Mouse (Mus musculus) hematopoietic stem cell, adult 5-6 weeks (primary cell): ENCODE data around the gene Mrps24. TPM values are rescaled to one million over a fixed set of nuclear protein-coding genes. Genes with fewer than 3 reads are reported as not detected.

Source experiments
- ATAC-seq, 2 experiments: fragments of 125-278 bp in 1 of 2; replicated peaks in 1 of 2; 2 replicates each; pipeline ENCODE4 v1.8.0; 2016 to 2017; ENCODE audit warnings: inconsistent platforms in 2 of 2, mild to moderate bottlenecking in 2 of 2, moderate number of reproducible peaks in 2 of 2, low read depth in 1 of 2, moderate TSS enrichment in 1 of 2; ENCODE audit not compliant: low FRiP score in 2 of 2, poor library complexity in 2 of 2, severe bottlenecking in 2 of 2, insufficient read depth in 1 of 2, low TSS enrichment in 1 of 2
- total RNA-seq: library from RNA; stranded (forward); fragments of 172-1452, 232-1000 nt; gene quantifications from 2 replicates; pipeline ENCODE4 v1.2.3, GENCODE M21; 2017

Gene Mrps24
- 38.8 and 39.4 TPM in 2 replicates for total RNA-seq

DNA sequence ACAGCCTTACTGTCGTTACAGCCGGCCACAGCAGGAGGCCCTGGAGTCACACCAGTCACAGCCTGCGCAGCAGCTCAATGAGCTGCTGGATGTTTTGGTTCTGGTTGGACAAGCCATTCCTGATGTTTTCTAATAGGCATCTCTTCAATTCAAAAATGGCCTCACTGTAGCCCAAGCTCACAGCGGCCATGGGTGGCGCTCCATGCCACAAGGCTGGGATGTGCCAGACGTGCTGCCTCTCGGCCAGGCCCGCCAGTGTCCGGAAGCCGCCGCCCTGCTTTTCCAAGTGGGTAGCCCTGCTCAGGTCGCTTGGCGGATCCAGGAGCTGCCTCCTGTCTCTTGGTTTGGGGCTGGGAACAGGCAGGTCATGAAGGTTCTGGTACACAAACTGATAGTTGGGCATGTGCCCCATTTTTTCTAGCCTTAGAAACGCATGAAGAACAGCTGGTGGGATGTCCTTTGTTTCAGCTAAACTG is at the start of gene Mrps24:
Gene Mrps24 (minus strand): TSS at position 51 of the 476 bp plus-strand sequence.
- no peak for ATAC-seq

DNA sequence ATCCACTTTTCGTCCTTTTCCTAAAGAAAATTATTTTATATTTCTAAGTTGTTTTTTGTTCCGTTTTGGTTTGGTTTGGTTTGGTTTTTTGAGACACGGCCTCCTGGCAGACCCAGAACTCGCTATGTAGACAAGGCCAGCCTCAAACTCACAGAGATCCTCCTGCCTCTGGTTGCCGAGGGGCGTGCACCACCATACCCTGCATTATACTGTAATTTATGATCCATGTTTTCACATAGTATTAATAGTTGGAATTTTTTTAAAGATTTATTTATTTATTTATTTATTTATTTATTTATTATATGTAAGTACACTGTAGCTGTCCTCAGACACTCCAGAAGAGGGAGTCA is 47.1 kb upstream of the Mrps24 start:
- no peak for ATAC-seq

DNA sequence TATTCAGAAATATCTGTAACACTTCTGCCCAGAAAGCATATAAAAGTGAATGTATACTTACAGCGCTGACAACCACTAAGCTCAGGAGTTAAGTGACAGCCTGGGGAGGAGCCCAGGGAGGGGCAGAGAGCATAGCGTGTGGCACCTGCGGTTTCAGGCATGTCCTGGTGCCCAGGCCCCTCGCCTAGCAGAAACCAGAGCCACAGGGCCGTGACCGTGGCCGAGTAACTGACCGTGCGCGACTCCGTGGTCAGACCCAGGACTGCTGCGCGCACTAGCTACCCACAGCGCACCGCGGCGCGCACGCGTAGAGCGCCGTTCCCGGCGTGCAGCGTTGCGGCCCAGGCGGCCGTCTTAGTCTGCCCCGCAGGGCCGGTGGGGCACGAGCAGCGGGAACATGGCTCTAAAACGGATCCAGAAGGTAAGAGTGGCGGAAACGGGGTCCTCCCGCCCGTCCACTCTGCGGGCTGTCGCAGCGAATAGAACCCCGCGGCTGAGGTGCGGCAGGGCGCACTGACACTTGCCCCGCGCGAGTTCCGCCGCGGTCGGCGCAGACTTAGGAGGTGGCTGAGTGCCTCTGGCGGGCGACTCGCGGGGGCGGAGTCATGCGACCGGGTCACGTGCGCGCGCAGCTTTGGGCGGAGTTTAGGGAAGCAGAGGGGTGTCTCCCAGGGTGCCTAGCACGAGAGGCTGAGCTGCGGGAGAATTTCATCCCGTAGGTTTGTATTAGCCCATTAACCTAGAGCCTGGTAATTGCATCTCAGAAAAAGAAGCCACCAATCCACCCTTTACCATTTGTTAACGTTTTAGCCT is 46.5 kb upstream of the Mrps24 start, which contains the start of gene Urgcp:
Gene Urgcp (minus strand): TSS at position 557 of the 813 bp plus-strand sequence.
- peak; percentile 94 for ATAC-seq

DNA sequence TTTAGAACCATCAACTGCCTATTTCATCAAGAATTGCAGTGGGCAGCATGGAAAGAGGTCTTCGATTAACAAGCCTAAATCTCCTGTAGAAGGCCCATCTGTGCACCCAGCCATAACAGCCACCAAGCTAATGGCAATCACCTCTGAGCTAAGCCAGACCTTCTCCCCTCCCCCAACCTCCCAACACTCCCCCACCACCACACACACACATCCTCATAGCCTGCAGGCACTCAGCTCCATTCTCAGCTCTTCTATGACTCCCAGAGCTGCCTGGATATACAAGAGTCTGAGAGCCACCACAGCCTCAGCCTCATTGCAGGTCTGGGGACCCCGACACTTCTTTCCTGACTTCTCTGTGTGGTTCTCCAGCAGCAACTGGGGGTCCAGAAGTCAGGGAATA is 38.3 kb upstream of the Mrps24 start:
- ATAC-seq, result no peak

DNA sequence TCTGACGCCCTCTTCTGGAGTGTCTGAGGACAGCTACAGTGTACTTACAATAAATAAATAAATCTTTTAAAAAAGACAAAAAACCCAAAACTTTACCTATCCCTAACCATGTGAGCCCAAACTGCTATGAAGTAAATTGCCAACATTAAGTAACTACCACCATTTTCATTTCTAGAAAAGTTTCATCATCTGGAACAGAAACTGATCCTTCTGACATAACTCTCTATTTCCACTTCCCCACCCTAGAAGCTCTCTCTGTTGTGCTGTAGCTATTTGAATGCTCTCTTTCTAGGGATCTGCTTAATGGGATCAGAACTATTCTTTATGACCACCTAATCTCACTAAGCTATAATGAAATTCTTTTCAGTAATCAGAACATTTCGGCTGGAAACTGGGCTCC is 29.5 kb upstream of the Mrps24 start:
- no peak for ATAC-seq

DNA sequence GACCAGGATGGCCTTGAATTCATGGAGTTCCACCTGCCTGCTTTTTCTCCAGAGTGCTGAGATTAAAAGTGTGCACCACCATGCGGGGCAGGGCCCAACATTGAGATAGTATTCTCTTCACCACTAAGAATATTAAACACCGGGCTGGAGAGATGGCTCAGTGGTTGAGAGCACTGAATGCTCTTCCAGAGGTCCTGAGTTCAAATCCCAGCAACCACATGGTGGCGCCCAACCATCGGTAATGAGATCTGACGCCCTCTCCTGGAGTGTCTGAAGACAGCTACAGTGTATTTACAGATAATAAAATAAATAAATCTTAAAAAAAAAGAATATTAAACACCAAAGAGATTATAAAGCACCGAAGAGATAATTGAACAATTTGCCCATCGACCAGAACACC is 26.6 kb upstream of the Mrps24 start:
- ATAC-seq, result no peak

DNA sequence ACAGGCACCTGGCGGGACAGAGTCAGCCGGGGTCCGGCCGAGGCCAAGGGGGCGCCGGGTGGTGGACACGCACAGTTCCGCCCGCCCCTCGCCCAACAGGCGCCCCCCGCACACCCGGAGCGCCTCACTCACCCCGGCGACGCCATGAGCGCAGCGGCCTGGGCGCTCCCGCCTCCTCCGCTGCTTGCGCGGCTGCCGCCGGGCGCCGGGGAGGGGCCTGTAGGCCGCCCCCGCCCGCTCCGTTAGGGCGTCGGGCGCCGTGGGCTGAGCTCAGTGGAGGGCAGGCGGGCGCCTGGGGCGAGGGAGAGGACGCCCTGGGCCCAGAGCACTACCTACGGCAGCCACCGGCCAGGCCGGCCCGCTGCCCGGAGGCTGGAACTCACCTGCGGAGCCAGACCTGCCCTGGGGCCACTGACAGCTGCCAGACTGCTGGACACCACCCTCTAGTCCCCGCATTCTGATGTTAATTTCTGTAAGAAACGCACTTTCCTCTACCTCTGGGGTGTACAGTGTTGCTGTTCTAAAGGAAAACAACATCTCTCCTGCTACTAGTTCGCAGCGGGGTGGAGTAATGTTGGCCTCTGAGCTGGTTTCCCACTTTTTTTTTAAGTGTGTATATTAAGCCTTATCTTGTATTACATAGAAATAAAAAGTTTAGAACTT is 25.6 kb upstream of the Mrps24 start:
- peak; percentile 84 to 87 for ATAC-seq

DNA sequence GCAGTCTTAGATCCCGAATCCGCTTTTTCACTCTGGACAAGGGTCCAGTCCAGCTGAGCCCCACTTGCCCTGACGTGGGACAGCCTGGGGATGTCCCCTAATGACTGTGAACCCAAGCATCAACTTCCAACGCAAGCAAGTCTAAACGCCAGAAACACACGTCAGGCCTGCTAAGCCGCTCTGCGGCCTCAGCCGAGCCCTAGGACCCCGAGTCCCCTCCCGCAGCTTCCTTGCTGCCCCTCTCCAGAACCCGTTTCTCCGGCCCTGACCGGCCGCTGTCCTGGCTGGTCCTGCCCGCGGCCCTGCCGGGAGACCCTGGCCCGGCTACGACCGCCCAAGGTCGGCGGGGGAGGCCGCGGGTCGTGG is 25.1 kb upstream of the Mrps24 start:
- peak in 1 of 2 experiments; percentile 53; a peak in 2 of 4 replicates for ATAC-seq

DNA sequence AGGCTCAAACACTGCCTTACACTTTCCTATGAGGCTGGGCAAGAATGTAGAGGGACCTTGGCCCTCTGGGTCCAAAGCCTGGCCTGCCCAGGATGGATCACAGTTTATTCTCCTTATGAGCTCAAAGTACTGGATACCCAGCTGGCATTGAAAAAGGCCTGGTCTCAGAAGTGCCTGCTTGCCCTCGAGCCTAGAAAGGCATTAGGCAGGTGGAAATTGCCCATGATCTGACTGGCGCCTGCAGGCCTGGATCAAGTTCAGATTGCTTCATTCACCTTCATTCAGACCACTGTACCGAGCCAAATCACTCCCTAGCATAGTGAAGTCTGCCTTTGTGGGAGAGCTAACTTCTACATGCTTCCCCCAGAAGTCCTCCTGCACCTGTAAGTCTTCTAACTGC is 24.4 kb upstream of the Mrps24 start:
- no peak for ATAC-seq

DNA sequence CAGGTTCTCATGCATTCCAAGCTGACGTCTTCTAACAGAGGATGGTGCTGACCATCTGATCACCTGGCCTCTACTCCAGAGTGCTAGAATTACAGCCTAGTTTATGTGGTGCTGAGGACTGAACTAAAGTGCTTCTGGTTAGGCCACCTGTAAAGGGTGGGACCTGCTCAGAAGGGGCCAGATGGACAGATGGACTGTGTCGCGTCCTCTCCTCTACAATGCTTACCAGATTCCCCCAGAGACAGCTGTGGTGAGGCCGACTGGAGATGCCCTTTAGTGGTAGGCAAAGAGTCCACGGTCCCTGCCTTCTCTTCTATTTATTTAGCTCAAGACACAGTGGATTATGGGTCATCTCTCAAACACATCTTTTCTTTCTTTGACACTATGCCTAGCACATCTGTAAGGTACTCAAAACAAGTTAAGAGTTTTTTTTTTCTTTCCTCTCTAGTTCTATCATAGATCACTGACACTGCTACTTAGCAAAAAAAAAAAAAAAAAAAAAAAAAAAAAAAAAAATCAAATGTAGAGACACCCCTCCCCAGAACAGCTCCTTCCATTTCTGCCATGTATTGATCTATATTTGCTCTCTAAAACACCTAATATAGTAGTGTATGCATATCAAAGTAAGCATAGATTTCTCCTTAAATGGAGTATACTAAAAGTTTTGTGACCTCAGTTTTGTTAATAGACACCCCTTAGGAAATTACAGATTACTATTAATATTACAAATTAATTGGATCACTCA is 23.6 kb upstream of the Mrps24 start:
- no peak for ATAC-seq

DNA sequence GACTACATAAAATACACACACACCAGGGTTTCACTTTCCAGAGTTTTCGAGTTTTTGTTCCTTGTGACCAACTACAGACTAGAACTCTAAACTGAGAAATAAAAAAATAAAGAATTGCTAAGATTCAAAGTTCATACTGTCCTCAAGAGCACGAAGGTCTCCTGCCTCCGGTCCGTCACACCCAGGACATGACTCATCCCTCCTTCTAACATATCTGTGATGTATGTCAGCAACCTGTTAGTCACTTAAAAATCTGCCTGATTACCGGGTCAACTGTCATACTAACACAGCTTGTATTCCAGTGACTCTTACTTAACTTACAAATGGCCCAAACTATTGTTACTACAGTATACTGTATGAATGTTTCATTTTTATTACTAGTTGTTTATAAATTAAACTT is 21.7 kb upstream of the Mrps24 start:
- no peak for ATAC-seq

DNA sequence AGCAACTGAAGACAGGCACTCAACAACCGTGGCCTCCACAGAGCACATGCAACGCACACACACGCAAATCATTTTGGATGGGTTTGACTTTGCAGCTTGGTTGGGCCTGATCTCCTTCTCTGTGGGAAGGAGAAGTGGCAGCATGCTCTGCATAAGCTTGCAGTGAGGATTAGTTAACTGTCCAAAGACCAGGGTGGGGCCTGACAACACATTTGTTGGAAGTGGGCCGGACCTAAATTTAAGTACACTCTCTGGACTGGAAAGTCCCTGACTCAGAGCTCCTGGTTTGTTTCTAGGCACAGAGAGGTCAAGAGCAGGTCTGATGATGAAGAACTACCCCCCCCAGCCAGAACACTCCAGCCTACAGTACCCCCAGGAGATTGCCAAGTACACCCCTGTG is 18.8 kb upstream of the Mrps24 start:
- no peak for ATAC-seq

DNA sequence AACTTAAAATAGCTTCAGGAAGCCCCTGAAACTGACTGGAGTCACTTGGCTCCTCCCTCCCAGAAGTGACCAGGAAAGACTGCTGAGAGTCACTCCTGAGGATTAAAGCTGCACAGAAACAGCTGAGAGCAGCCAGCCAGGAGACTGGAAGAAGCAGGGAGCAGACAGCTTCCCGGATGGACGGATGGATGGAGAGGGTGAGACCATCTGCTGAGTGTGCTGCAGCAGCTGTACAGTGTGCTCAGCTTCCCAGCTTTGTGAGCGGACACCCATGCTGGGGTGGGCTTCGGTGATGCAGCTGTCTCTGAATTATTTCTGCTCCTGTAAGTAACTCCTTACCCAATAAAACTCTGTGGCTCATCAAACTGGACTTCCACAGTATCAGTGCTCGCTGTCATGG is 16.9 kb upstream of the Mrps24 start:
- ATAC-seq, result no peak

DNA sequence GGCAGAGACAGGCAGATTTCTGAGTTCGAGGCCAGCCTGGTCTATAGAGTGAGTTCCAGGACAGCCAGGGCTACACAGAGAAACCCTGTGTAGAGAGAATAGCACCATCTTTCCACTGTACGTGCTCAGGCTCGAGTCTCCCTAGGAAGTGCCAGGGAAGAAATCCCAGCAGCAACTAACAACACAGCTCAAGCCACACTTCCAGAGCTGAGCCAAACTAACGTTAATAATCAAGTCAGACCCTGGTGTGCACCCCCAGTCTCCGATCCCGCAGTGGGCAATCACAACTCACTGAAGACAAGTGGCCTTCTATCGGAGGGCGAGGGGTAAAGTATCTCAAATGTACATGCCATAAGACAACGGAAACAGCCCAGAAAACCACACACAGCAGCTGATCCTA is 14.1 kb upstream of the Mrps24 start:
- no peak for ATAC-seq

DNA sequence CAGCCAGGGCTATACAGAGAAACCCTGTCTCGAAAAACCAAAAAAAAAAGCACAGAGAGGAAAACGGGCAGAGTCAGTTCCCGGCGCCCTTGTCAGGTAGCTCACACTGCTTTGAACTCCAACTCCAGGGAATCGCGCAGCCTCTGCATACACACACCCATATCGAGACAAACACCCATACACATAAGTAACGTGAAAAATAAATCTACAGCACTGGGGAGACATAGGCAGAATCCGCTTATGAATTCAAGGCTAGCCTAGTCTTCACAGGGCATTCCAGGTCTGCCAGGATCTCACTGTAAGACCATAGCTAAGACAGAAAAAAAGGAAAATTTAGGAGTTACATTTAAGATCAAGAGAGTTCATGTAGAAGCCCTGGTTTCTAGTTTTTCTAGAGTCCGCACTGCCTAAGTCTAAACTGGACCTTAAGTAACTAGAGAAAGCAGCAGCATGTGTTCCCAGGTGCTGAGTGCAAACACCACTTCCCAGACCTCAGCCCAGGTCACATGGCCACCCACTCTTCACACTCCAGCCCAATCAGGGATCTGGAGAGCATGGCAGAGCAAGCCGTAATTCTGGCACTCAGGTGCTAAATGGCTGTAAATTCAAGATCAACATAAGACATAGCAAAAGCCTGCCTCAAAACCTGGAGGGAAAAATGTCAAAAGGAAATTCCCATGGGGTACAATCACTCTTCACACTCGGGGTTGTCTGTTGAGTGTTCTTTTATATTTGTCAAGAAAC is 3.3 kb upstream of the Mrps24 start:
- ATAC-seq, result no peak

DNA sequence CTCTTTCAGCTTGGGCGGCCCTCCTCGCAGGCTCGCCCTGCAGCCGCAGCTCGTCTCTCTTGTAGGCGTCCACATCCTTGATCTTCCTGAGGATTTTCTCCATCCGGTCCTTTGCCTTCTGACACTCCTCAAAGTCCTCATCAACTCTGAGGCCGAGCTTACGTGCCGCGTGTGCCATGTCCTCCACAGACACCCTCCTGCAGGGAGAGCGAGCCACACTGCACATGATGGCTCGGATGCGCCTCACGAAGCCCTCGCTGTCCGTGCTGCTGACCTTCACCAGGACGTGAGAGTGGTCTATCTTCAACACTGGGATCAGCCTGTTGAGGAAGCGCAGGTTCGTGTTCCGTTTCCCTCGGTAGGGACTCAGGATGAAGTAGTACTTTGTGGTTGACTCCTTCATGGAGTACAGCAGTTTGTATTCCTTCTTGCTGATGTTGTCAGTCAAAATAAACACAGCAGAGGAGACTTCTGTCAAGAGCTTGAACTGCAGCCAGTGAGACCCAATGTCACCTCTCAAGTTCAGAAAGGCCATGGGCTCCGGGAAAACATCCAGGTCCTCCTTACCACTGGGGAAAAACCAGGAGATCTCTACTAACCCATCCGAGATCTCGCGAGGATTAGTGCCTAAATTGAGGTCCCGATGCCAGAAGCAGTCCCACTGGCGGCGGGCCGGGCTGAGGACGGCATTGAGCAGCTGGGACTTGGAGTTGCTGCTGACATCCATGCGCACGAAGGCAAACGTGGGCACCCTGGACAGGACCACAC is 1.6 kb upstream of the Mrps24 start:
- no peak for ATAC-seq

DNA sequence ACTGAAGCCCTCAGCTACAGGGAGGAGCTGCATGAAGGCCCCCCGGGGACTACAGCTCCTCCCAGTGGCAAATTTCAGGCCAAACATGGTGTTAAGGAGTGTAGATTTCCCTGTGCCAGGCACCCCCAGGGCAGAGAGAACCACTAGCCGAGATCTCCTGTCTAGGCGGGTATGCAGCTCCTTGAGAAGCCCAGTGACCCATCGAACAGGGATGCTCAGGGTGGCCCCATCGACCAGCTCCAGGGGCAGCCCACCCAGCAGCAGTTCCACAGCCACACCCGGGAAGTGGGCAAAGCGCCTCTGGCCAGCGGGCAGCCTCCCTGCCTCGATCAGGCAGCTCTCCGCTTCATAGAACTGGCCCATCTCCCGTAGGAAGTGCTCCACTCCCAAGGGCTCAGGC is 766 bp upstream of the Mrps24 start:
- no peak for ATAC-seq
